Mouse (Mus musculus): ENCODE data around the gene Dclk2. TPM values are rescaled to one million over a fixed set of nuclear protein-coding genes. Genes with fewer than 3 reads are reported as not detected.
A peak's percentile ranks its signal among the peaks of the same experiment; 100 is the strongest.

Gene Dclk2
- polyA plus RNA-seq, 1 experiment from 2014 or later, result 5.7 TPM

DNA sequence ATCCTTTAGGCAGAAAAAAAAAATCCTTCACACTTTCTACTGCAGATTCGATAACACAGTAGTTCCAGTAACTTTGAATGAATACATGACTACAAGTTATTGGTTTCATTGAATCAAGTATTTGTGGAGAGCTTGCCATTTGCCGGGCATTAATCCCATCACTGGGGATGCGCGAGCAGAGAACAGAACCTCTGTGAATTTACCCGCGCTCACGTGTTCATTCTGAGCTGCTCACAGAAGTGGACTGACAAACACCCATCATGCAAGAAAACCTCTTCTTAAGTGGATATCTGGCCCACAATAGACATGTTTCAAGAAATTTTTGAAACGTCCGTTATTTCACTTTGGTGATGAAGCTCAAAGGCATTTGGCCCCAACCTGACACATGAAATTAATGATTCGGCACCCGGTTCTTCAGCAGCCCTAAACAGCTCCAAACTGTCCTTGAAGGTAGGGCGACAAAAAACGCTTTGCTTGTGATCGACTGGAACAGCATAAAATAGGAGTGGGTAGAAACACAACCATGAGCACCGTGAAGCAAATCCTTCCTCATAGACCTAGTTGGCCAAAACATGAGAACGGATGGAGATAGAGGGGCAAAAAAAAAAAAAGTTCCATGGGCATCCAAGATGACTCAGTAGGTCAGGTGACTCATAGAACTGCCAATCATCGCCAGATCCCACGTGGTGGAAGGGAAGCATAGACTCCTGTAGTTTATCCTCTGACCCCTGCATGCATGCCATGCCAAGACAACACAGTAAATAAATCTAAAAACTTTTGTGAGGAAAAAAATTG, 726 bp upstream of the Dclk2 start:
- H3K27me3 ChIP-seq (ENCODE audit: insufficient read depth, low read length), result peaks cover 28% of the 10 kb centered on the region

DNA sequence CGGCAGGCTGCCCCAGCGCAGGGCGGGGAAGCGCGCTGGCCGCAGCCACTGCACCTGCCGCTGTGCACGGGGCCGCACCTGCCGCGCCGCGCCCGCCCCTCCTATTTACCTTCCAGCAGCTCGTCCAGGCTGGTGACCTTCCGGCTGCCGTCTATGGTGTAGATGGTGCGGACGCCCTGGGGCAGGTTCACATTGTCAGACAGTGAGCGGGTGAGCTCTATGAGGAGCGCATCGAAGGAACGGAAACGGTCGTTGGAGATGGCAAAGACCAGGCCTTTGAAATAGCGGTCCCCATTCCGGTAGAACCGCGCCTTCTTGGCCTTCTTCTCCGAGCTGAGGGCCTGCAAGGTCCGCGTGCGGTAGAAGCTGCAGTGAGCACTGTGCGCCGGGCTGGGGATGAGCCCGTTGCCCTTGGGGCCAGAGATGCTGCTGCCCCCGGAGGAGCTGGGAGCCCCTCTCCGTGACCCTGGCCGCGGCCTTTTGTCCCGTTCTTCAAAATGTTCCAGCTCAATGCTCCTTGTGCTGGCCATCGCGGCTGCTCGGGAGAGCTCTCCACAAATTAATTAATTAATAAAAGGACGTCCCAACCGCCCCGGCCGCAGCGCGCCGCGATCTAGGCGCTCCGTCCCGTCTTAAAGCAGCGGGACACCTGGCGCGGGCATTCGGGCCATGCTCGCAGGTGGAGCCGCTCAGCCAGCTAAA, 860 bp downstream of the Dclk2 start:
- Histone ChIP-seq H3K9ac (replicated peaks) (peak overlapping the region; percentile 58; the same call in 1 of the 2 replicates), H3K9me3 (ENCODE audit: low read length) (no peaks in the 10 kb centered on the region), H3K27ac (ENCODE audit: low read depth) (no peak overlapping the region), H3K4me3 (ENCODE audit: low read depth, low read length) (peak overlapping the region; percentile 60), H3K4me1 (ENCODE audit: insufficient read depth) (peaks cover 11% of the 10 kb centered on the region; the same call in 1 of the 2 replicates), H3K27me3 (ENCODE audit: insufficient read depth, low read length) (peaks cover 28% of the 10 kb centered on the region), H3K36me3 (replicated peaks; ENCODE audit: insufficient read depth, low read length) (no peaks in the 10 kb centered on the region), H3K4me2 (ENCODE audit: low read depth, low read length) (peak overlapping the region; percentile 89)
- TF ChIP-seq EP300 (IDR thresholded peaks at IDR 0.05; ENCODE audit: low read depth) (no peak), CTCF (IDR thresholded peaks at IDR 0.05; ENCODE audit: low read depth) (no peak)
- DNase-seq, result peak; percentile 21
- no peak for ATAC-seq
- WGBS (ENCODE audit: insufficient replicate concordance), result under 1% methylated on average over 61 of the region's 61 CpGs

More for the DNA sequence above, 726 bp upstream of the Dclk2 start:
- peak overlapping the region; percentile 89; the same call in 1 of the 2 replicates for H3K4me2 ChIP-seq (ENCODE audit: low read depth, low read length)
- no peak for DNase-seq
- H3K9ac ChIP-seq (replicated peaks), result no peak overlapping the region
- no peak overlapping the region for H3K27ac ChIP-seq (ENCODE audit: low read depth)
- no peak for TF ChIP-seq CTCF (IDR thresholded peaks at IDR 0.05; ENCODE audit: low read depth)
- no peak for TF ChIP-seq EP300 (IDR thresholded peaks at IDR 0.05; ENCODE audit: low read depth)
- 66% methylated on average over 18 of the region's 18 CpGs for WGBS (ENCODE audit: insufficient replicate concordance)
- no peaks in the 10 kb centered on the region for H3K9me3 ChIP-seq (ENCODE audit: low read length)
- ATAC-seq, result no peak
- H3K4me3 ChIP-seq (ENCODE audit: low read depth, low read length), result peak overlapping the region; percentile 60; the same call in 1 of the 2 replicates
- H3K36me3 ChIP-seq (replicated peaks; ENCODE audit: insufficient read depth, low read length), result no peaks in the 10 kb centered on the region
- peaks cover 11% of the 10 kb centered on the region; the same call in 1 of the 2 replicates for H3K4me1 ChIP-seq (ENCODE audit: insufficient read depth)

DNA sequence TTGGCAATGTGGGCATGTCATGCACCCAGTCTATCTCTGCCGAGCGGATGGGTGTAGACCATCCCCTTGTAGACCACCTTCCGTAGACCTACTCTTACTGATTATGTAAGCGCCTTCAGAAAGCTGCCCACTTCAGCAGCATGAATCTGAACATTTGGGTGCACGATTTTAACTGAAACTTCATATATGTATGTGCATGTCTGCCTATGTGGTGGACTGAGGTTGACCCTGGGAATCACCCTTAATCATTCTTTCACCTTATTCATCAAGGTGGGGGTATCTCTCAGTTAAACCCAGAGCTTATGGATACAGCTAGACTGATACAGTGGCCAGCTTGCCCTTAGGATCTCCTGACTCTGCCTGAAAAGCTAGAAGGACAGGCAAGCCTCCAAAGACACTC, 3.6 kb downstream of the Dclk2 start:
- DNase-seq (no peak), ATAC-seq (no peak)
- H3K4me2 ChIP-seq (ENCODE audit: low read depth, low read length), result no peak overlapping the region
- no peaks in the 10 kb centered on the region for H3K36me3 ChIP-seq (replicated peaks; ENCODE audit: insufficient read depth, low read length)
- 83% methylated on average over 5 of the region's 5 CpGs for WGBS (ENCODE audit: insufficient replicate concordance)
- no peak overlapping the region for H3K4me3 ChIP-seq (ENCODE audit: low read depth, low read length)
- peaks cover 11% of the 10 kb centered on the region; the same call in 1 of the 2 replicates for H3K4me1 ChIP-seq (ENCODE audit: insufficient read depth)
- no peaks in the 10 kb centered on the region for H3K9me3 ChIP-seq (ENCODE audit: low read length)
- no peak overlapping the region for H3K27ac ChIP-seq (ENCODE audit: low read depth)
- TF ChIP-seq EP300 (IDR thresholded peaks at IDR 0.05; ENCODE audit: low read depth) (no peak), CTCF (IDR thresholded peaks at IDR 0.05; ENCODE audit: low read depth) (no peak)
- H3K27me3 ChIP-seq (ENCODE audit: insufficient read depth, low read length), result peaks cover 28% of the 10 kb centered on the region
- no peak overlapping the region for H3K9ac ChIP-seq (replicated peaks)

DNA sequence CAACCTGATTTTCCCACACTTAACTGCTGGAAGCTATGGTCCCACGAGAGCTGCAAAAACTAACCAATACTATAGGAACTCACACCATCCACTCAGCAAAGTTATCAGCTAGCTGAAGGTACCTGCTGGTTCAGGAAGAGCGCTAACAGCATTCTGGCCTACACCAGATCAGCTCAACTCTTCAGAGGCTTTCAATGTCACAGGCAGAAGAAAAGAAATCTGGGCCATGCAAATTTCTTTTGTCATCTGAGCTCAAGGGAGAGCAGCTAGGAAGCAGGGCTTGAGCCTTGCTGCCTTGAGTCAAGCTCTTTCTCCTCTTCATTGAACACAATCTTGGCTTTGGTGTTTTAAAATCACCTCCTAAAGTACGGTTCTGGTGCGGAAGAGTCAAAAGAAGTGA, 4.0 kb downstream of the Dclk2 start:
- Histone ChIP-seq H3K27me3 (ENCODE audit: insufficient read depth, low read length) (peaks cover 25% of the 10 kb centered on the region), H3K4me3 (ENCODE audit: low read depth, low read length) (no peak overlapping the region), H3K9ac (replicated peaks) (no peak overlapping the region), H3K4me2 (ENCODE audit: low read depth, low read length) (no peak overlapping the region), H3K4me1 (ENCODE audit: insufficient read depth) (peaks cover 11% of the 10 kb centered on the region; the same call in 1 of the 2 replicates), H3K9me3 (ENCODE audit: low read length) (no peaks in the 10 kb centered on the region), H3K27ac (ENCODE audit: low read depth) (no peak overlapping the region), H3K36me3 (replicated peaks; ENCODE audit: insufficient read depth, low read length) (no peaks in the 10 kb centered on the region)
- ATAC-seq (no peak), DNase-seq (no peak)
- 84% methylated on average over 4 of the region's 4 CpGs for WGBS (ENCODE audit: insufficient replicate concordance)
- TF ChIP-seq EP300 (IDR thresholded peaks at IDR 0.05; ENCODE audit: low read depth) (no peak), CTCF (IDR thresholded peaks at IDR 0.05; ENCODE audit: low read depth) (no peak)

DNA sequence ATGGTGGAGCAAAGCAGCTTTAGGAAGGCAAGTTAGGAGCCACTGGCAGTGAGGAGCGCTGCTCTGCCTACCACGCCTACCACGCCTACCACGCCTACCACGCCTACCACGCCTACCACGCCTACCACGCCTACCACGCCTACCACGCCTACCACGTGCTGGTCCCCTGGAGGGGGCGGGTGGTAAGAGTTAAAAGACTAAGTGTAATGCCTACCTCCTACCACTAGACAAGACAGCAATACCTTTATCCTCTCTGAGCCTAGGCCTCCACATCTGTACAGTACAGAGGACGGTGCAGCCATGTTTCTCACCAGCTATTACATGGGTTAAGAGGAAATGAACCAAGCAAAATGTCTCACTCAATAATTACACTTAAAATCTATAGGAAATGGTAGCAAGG, 5.4 kb downstream of the Dclk2 start:
- TF ChIP-seq EP300 (IDR thresholded peaks at IDR 0.05; ENCODE audit: low read depth) (no peak), CTCF (IDR thresholded peaks at IDR 0.05; ENCODE audit: low read depth) (0 out of 2 replicates have a peak, but pooled peaks have one; percentile 2)
- Histone ChIP-seq H3K4me2 (ENCODE audit: low read depth, low read length) (no peak overlapping the region), H3K9ac (replicated peaks) (no peak overlapping the region), H3K27ac (ENCODE audit: low read depth) (no peak overlapping the region), H3K4me1 (ENCODE audit: insufficient read depth) (peaks cover 11% of the 10 kb centered on the region; the same call in 1 of the 2 replicates), H3K36me3 (replicated peaks; ENCODE audit: insufficient read depth, low read length) (no peaks in the 10 kb centered on the region), H3K9me3 (ENCODE audit: low read length) (no peaks in the 10 kb centered on the region), H3K4me3 (ENCODE audit: low read depth, low read length) (no peak overlapping the region), H3K27me3 (ENCODE audit: insufficient read depth, low read length) (peaks cover 17% of the 10 kb centered on the region)
- 0 out of 2 replicates have a peak, but pooled peaks have one; percentile 23 for ATAC-seq
- no peak for DNase-seq
- WGBS (ENCODE audit: insufficient replicate concordance), result 43% methylated on average over 13 of the region's 13 CpGs

DNA sequence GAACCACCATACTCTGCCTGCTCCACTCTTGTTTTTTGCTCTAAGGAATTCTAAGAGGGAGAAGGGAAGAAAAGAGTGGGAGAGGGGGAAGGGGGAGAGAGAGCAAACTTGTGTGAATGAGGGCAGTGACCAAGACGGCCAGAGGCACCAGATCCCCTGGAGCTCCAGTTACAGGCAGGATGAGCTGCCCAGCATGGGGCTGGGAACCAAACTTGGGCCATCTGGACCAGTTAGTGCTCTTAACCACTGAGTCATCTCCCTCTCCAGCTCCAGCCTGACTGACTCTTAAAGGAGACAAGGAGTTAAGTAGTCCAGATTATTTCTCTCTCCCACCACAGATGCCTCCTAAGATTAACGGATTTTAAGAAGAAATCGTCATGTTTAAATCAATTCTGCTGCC, 6.3 kb downstream of the Dclk2 start:
- Histone ChIP-seq H3K27ac (ENCODE audit: low read depth) (no peak overlapping the region), H3K9me3 (ENCODE audit: low read length) (no peaks in the 10 kb centered on the region), H3K4me1 (ENCODE audit: insufficient read depth) (peaks cover 3% of the 10 kb centered on the region; the same call in 1 of the 2 replicates), H3K4me2 (ENCODE audit: low read depth, low read length) (no peak overlapping the region), H3K4me3 (ENCODE audit: low read depth, low read length) (no peak overlapping the region), H3K9ac (replicated peaks) (no peak overlapping the region), H3K36me3 (replicated peaks; ENCODE audit: insufficient read depth, low read length) (no peaks in the 10 kb centered on the region), H3K27me3 (ENCODE audit: insufficient read depth, low read length) (peaks cover 7% of the 10 kb centered on the region)
- no peak for ATAC-seq
- WGBS (ENCODE audit: insufficient replicate concordance), result 73% methylated on average over 3 of the region's 3 CpGs
- TF ChIP-seq CTCF (IDR thresholded peaks at IDR 0.05; ENCODE audit: low read depth), result no peak
- no peak for TF ChIP-seq EP300 (IDR thresholded peaks at IDR 0.05; ENCODE audit: low read depth)
- no peak for DNase-seq
